Mouse (Mus musculus) forebrain, embryonic 12.5 days (tissue): ENCODE results near the gene Clec2e. TPM values are rescaled to one million over a fixed set of nuclear protein-coding genes. Genes with fewer than 3 reads are reported as not detected.
"Not testable (repeated sequence)": the region's sequence is repeated elsewhere in the genome, so short reads cannot be mapped to it uniquely, and the experiment has no call there.

ENCODE experiments used
- ATAC-seq: fragments of 200-750 bp; cut with Nextera tagmentation; 2 replicates; pipeline ENCODE4 v1.8.0; 2017; ENCODE audit warnings: moderate TSS enrichment; ENCODE audit not compliant: low FRiP score
- H3K27ac ChIP-seq: fragments of 300-500 bp; sonication (generic); 2 replicates; pipeline ENCODE4 v1.5.1; 2016; ENCODE audit warnings: mild to moderate bottlenecking
- H3K27me3 ChIP-seq: fragments of 300-500 bp; sonication (generic); 2 replicates; pipeline ENCODE4 v1.6.1; 2016; ENCODE audit warnings: mild to moderate bottlenecking
- H3K36me3 ChIP-seq: fragments of 300-500 bp; sonication (generic); replicated peaks from 2 replicates; pipeline ENCODE4 v1.6.1; 2016; ENCODE audit warnings: mild to moderate bottlenecking
- H3K4me1 ChIP-seq: fragments of 300-500 bp; sonication (generic); 2 replicates; pipeline ENCODE4 v1.6.1; 2016
- H3K4me2 ChIP-seq: fragments of 300-500 bp; sonication (generic); 2 replicates; pipeline ENCODE4 v1.6.1; 2016; ENCODE audit warnings: mild to moderate bottlenecking, moderate library complexity
- H3K4me3 ChIP-seq: fragments of 300-500 bp; sonication (generic); replicated peaks from 2 replicates; pipeline ENCODE4 v1.5.1; 2016; ENCODE audit warnings: mild to moderate bottlenecking
- H3K9ac ChIP-seq: fragments of 300-500 bp; sonication (generic); 2 replicates; pipeline ENCODE4 v1.6.1; 2016; ENCODE audit warnings: mild to moderate bottlenecking
- H3K9me3 ChIP-seq: fragments of 300-500 bp; sonication (generic); 2 replicates; pipeline ENCODE4 v1.6.1; 2016
- WGBS: fragments of 180-500 bp; shearing (Covaris S2); methylation state at CpG from one replicate; pipeline ENCODE4 v1.1.7; 2016; 5-methylcytosine and 5-hydroxymethylcytosine counted together
- polyA plus RNA-seq: library from polyadenylated mRNA; unstranded; fragments of >200 nt; fragmentation: Nextera tagmentation; extraction: Ambion mirVana; gene quantifications from 2 replicates; pipeline ENCODE4 v1.2.1, GENCODE M21; 2016

Gene Clec2e
- polyA plus RNA-seq, 1 experiment from 2014 or later: not detected

- H3K4me2 ChIP-seq: no peak overlapping the region
- H3K9me3 ChIP-seq: no peaks in the 10 kb centered on the region
- H3K4me3 ChIP-seq: no peak overlapping the region
- no peak overlapping the region for H3K27ac ChIP-seq
- H3K4me1 ChIP-seq: no peaks in the 10 kb centered on the region
- H3K9ac ChIP-seq: no peak overlapping the region
- no peaks in the 10 kb centered on the region for H3K36me3 ChIP-seq
- 83% methylated on average over 1 of the region's 1 CpGs for WGBS
- no peak for ATAC-seq
- no peaks in the 10 kb centered on the region for H3K27me3 ChIP-seq
Measured at GRCm38 (mm10) chr6:129101604-129102003, 891 bp upstream of the Clec2e start.

GRCm38 (mm10) chr6:129097929-129098328, 2.8 kb downstream of the Clec2e start:
- H3K36me3 ChIP-seq: no peaks in the 10 kb centered on the region
- 79% methylated on average over 1 of the region's 1 CpGs for WGBS
- H3K4me1 ChIP-seq: no peaks in the 10 kb centered on the region
- no peak for ATAC-seq
- no peak overlapping the region for H3K4me3 ChIP-seq
- H3K9me3 ChIP-seq: no peaks in the 10 kb centered on the region
- no peaks in the 10 kb centered on the region for H3K27me3 ChIP-seq
- no peak overlapping the region for H3K4me2 ChIP-seq
- no peak overlapping the region for H3K9ac ChIP-seq
- H3K27ac ChIP-seq: no peak overlapping the region

- Histone ChIP-seq H3K4me1 (no peaks in the 10 kb centered on the region), H3K27ac (no peak overlapping the region), H3K27me3 (no peaks in the 10 kb centered on the region), H3K9me3 (no peaks in the 10 kb centered on the region), H3K4me3 (no peak overlapping the region), H3K4me2 (no peak overlapping the region), H3K9ac (no peak overlapping the region), H3K36me3 (no peaks in the 10 kb centered on the region)
- ATAC-seq: 0 out of 2 replicates have a peak, but pooled peaks have one; percentile 41
Measured at GRCm38 (mm10) chr6:129095166-129095565, 5.5 kb downstream of the Clec2e start.

GRCm38 (mm10) chr6:129088596-129088995, 12.1 kb downstream of the Clec2e start:
- not testable (repeated sequence) for H3K9me3 ChIP-seq, H3K4me2 ChIP-seq, H3K27me3 ChIP-seq, H3K36me3 ChIP-seq, H3K4me1 ChIP-seq, ATAC-seq, H3K4me3 ChIP-seq, H3K9ac ChIP-seq, H3K27ac ChIP-seq
- 94% methylated on average over 8 of the region's 8 CpGs for WGBS

GRCm38 (mm10) chr6:129088161-129088560, 12.6 kb downstream of the Clec2e start:
- Histone ChIP-seq H3K4me2 (no peak overlapping the region), H3K27me3 (no peaks in the 10 kb centered on the region), H3K9me3 (no peaks in the 10 kb centered on the region), H3K9ac (no peak overlapping the region), H3K36me3 (no peaks in the 10 kb centered on the region), H3K27ac (no peak overlapping the region), H3K4me3 (no peak overlapping the region), H3K4me1 (no peaks in the 10 kb centered on the region)
- no peak for ATAC-seq
- 84% methylated on average over 1 of the region's 1 CpGs for WGBS

GRCm38 (mm10) chr6:129086031-129086430, 14.7 kb downstream of the Clec2e start:
- H3K9ac ChIP-seq, H3K9me3 ChIP-seq, H3K4me1 ChIP-seq, H3K4me3 ChIP-seq, H3K4me2 ChIP-seq, H3K36me3 ChIP-seq, H3K27me3 ChIP-seq, ATAC-seq, H3K27ac ChIP-seq: not testable (repeated sequence)
- WGBS: 79% methylated on average over 2 of the region's 2 CpGs

- H3K9ac ChIP-seq: no peak overlapping the region
- H3K9me3 ChIP-seq: no peaks in the 10 kb centered on the region
- H3K4me1 ChIP-seq: no peaks in the 10 kb centered on the region
- H3K4me3 ChIP-seq: no peak overlapping the region
- 53% methylated on average over 6 of the region's 6 CpGs for WGBS
- no peak overlapping the region for H3K27ac ChIP-seq
- H3K36me3 ChIP-seq: no peaks in the 10 kb centered on the region
- H3K27me3 ChIP-seq: no peaks in the 10 kb centered on the region
- H3K4me2 ChIP-seq: no peak overlapping the region
- no peak for ATAC-seq
Measured at GRCm38 (mm10) chr6:129085098-129085497, 15.6 kb downstream of the Clec2e start.

GRCm38 (mm10) chr6:129066986-129067385, 33.7 kb downstream of the Clec2e start:
- H3K36me3 ChIP-seq: no peaks in the 10 kb centered on the region
- peak; percentile 75 for ATAC-seq
- no peak overlapping the region for H3K4me2 ChIP-seq
- no peak overlapping the region for H3K4me3 ChIP-seq
- WGBS: 76% methylated on average over 1 of the region's 1 CpGs
- H3K9ac ChIP-seq: no peak overlapping the region
- H3K4me1 ChIP-seq: no peaks in the 10 kb centered on the region
- no peaks in the 10 kb centered on the region for H3K9me3 ChIP-seq
- H3K27me3 ChIP-seq: no peaks in the 10 kb centered on the region
- H3K27ac ChIP-seq: no peak overlapping the region

GRCm38 (mm10) chr6:129066530-129066929, 34.2 kb downstream of the Clec2e start:
- Histone ChIP-seq H3K4me3 (no peak overlapping the region), H3K4me2 (no peak overlapping the region), H3K9me3 (no peaks in the 10 kb centered on the region), H3K4me1 (no peaks in the 10 kb centered on the region), H3K27me3 (no peaks in the 10 kb centered on the region), H3K27ac (no peak overlapping the region), H3K36me3 (no peaks in the 10 kb centered on the region), H3K9ac (no peak overlapping the region)
- ATAC-seq: no peak

GRCm38 (mm10) chr6:129065857-129066256, 34.9 kb downstream of the Clec2e start:
- no peaks in the 10 kb centered on the region for H3K27me3 ChIP-seq
- H3K9me3 ChIP-seq: no peaks in the 10 kb centered on the region
- no peaks in the 10 kb centered on the region for H3K36me3 ChIP-seq
- no peak overlapping the region for H3K4me3 ChIP-seq
- ATAC-seq: no peak
- no peak overlapping the region for H3K4me2 ChIP-seq
- no peaks in the 10 kb centered on the region for H3K4me1 ChIP-seq
- no peak overlapping the region for H3K9ac ChIP-seq
- H3K27ac ChIP-seq: no peak overlapping the region
- 93% methylated on average over 3 of the region's 3 CpGs for WGBS

- no peak for ATAC-seq
- no peak overlapping the region for H3K4me2 ChIP-seq
- H3K9me3 ChIP-seq: no peaks in the 10 kb centered on the region
- no peak overlapping the region for H3K27ac ChIP-seq
- H3K4me1 ChIP-seq: no peaks in the 10 kb centered on the region
- no peak overlapping the region for H3K4me3 ChIP-seq
- H3K9ac ChIP-seq: no peak overlapping the region
- no peaks in the 10 kb centered on the region for H3K36me3 ChIP-seq
- no peaks in the 10 kb centered on the region for H3K27me3 ChIP-seq
- 64% methylated on average over 3 of the region's 3 CpGs for WGBS
Measured at GRCm38 (mm10) chr6:129065407-129065806, 35.3 kb downstream of the Clec2e start.

- H3K27ac ChIP-seq: no peak overlapping the region
- H3K36me3 ChIP-seq: no peaks in the 10 kb centered on the region
- H3K4me2 ChIP-seq: no peak overlapping the region
- no peak overlapping the region for H3K4me3 ChIP-seq
- no peak for ATAC-seq
- H3K4me1 ChIP-seq: no peaks in the 10 kb centered on the region
- no peaks in the 10 kb centered on the region for H3K27me3 ChIP-seq
- no peak overlapping the region for H3K9ac ChIP-seq
- H3K9me3 ChIP-seq: no peaks in the 10 kb centered on the region
Measured at GRCm38 (mm10) chr6:129058013-129058412, 42.7 kb downstream of the Clec2e start.

GRCm38 (mm10) chr6:129056237-129056636, 44.5 kb downstream of the Clec2e start:
- Histone ChIP-seq H3K4me1 (no peaks in the 10 kb centered on the region), H3K27me3 (no peaks in the 10 kb centered on the region), H3K36me3 (no peaks in the 10 kb centered on the region), H3K27ac (no peak overlapping the region), H3K9me3 (no peaks in the 10 kb centered on the region), H3K4me3 (no peak overlapping the region), H3K9ac (no peak overlapping the region), H3K4me2 (no peak overlapping the region)
- ATAC-seq: no peak
- 89% methylated on average over 3 of the region's 3 CpGs for WGBS

- Histone ChIP-seq H3K27ac (no peak overlapping the region), H3K9ac (no peak overlapping the region), H3K9me3 (no peaks in the 10 kb centered on the region), H3K4me2 (no peak overlapping the region), H3K4me1 (peaks cover 4% of the 10 kb centered on the region), H3K4me3 (no peak overlapping the region), H3K27me3 (no peaks in the 10 kb centered on the region), H3K36me3 (no peaks in the 10 kb centered on the region)
- 89% methylated on average over 5 of the region's 5 CpGs for whole genome bisulfite sequencing
- no peak for ATAC-seq
Measured at GRCm38 (mm10) chr6:129051731-129052130, 49.0 kb downstream of the Clec2e start.
